Mouse (Mus musculus) cortical plate, adult 2 months (tissue): Measurements from ENCODE around the gene Slc20a1.

Experiments
- CTCF ChIP-seq: fragments of 200-500 bp; IDR thresholded peaks from 2 replicates; pipeline ENCODE4 v1.5.1; 2011; ENCODE audit warnings: mild to moderate bottlenecking, control low read depth, low read length; ENCODE audit not compliant: insufficient read depth; ENCODE audit errors: extremely low read depth
- POLR2A ChIP-seq: fragments of 200-500 bp; IDR thresholded peaks from 2 replicates; pipeline ENCODE4 v1.6.1; 2011; ENCODE audit warnings: mild to moderate bottlenecking, low read length, control low read depth; ENCODE audit not compliant: insufficient read depth; ENCODE audit errors: extremely low read depth

GRCm38 (mm10) chr2:129234731-129235130, 36.2 kb downstream of the Slc20a1 start:
- no peak for TF ChIP-seq CTCF
- no peak for TF ChIP-seq POLR2A
